Mouse (Mus musculus) liver, embryonic 13.5 days (tissue): ENCODE data around the gene Fndc8. TPM values are rescaled to one million over a fixed set of nuclear protein-coding genes. Genes with fewer than 3 reads are reported as not detected.
A peak's percentile ranks its signal among the peaks of the same experiment; 100 is the strongest.
"Not testable (repeated sequence)": the region's sequence is repeated elsewhere in the genome, so short reads cannot be mapped to it uniquely, and the experiment has no call there.

Source experiments
- ATAC-seq: fragments of 200-750 bp; cut with Nextera tagmentation; 2 replicates; pipeline ENCODE4 v1.8.0; 2017; ENCODE audit warnings: low read depth, mild to moderate bottlenecking, moderate number of reproducible peaks, moderate library complexity
- DNase-seq: peaks from one replicate; pipeline ENCODE4 v3.0.0; 2022
- H3K27ac ChIP-seq: fragments of 300-500 bp; sonication (generic); 2 replicates; pipeline ENCODE4 v1.5.1; 2015; ENCODE audit warnings: moderate library complexity, mild to moderate bottlenecking, inconsistent platforms
- H3K27me3 ChIP-seq: fragments of 300-500 bp; sonication (generic); 2 replicates; pipeline ENCODE4 v1.6.1; 2015; ENCODE audit warnings: mild to moderate bottlenecking, inconsistent platforms
- H3K36me3 ChIP-seq: fragments of 300-500 bp; sonication (generic); 2 replicates; pipeline ENCODE4 v1.6.1; 2015; ENCODE audit warnings: mild to moderate bottlenecking, inconsistent platforms
- H3K4me1 ChIP-seq: fragments of 300-500 bp; sonication (generic); replicated peaks from 2 replicates; pipeline ENCODE4 v1.6.1; 2015; ENCODE audit warnings: inconsistent platforms
- H3K4me2 ChIP-seq: fragments of 300-500 bp; sonication (generic); 2 replicates; pipeline ENCODE4 v1.6.1; 2015; ENCODE audit warnings: inconsistent platforms, mild to moderate bottlenecking, moderate library complexity
- H3K4me3 ChIP-seq: fragments of 300-500 bp; sonication (generic); replicated peaks from 2 replicates; pipeline ENCODE4 v1.5.1; 2015; ENCODE audit warnings: mild to moderate bottlenecking, inconsistent platforms
- H3K9ac ChIP-seq: fragments of 300-500 bp; sonication (generic); 2 replicates; pipeline ENCODE4 v1.6.1; 2015; ENCODE audit warnings: mild to moderate bottlenecking, inconsistent platforms
- H3K9me3 ChIP-seq: fragments of 300-500 bp; sonication (generic); replicated peaks from 2 replicates; pipeline ENCODE4 v1.6.1; 2016; ENCODE audit warnings: inconsistent platforms
- WGBS: fragments of 180-500 bp; shearing (Covaris S2); methylation state at CpG from one replicate; pipeline ENCODE4 v1.1.7; 2015; ENCODE audit not compliant: insufficient replicate concordance; 5-methylcytosine and 5-hydroxymethylcytosine counted together
- polyA plus RNA-seq: library from polyadenylated mRNA; unstranded; fragments of >200 nt; fragmentation: Nextera tagmentation; extraction: Ambion mirVana; gene quantifications from 2 replicates; pipeline ENCODE4 v1.2.1, GENCODE M21; 2015

Gene Fndc8
- polyA plus RNA-seq, 1 experiment from 2014 or later = 0.08 TPM

GRCm38 (mm10) chr11:82914711-82915352, 22.9 kb downstream of the Fndc8 start:
- H3K36me3 ChIP-seq = no peaks in the 10 kb centered on the region
- no peak overlapping the region for H3K4me3 ChIP-seq
- peaks cover 39% of the 10 kb centered on the region for H3K27me3 ChIP-seq
- H3K4me1 ChIP-seq = no peaks in the 10 kb centered on the region; the same call in 1 of the 2 replicates
- H3K9me3 ChIP-seq = no peaks in the 10 kb centered on the region
- WGBS = 8% methylated on average over 16 of the region's 16 CpGs
- ATAC-seq (0 out of 2 replicates have a peak, but pooled peaks have one; percentile 18), DNase-seq (peak; percentile 43)
- H3K4me2 ChIP-seq = peak overlapping the region; percentile 41
- no peak overlapping the region for H3K27ac ChIP-seq
- H3K9ac ChIP-seq = no peak overlapping the region

GRCm38 (mm10) chr11:82920768-82921167, 28.8 kb downstream of the Fndc8 start:
- peaks cover 28% of the 10 kb centered on the region for H3K27me3 ChIP-seq
- DNase-seq (no peak), ATAC-seq (no peak)
- no peaks in the 10 kb centered on the region for H3K4me1 ChIP-seq
- H3K4me3 ChIP-seq = no peak overlapping the region
- H3K4me2 ChIP-seq = no peak overlapping the region
- H3K36me3 ChIP-seq = no peaks in the 10 kb centered on the region
- no peak overlapping the region for H3K9ac ChIP-seq
- no peaks in the 10 kb centered on the region for H3K9me3 ChIP-seq
- WGBS = 52% methylated on average over 10 of the region's 10 CpGs
- H3K27ac ChIP-seq = no peak overlapping the region

- no peak for ATAC-seq
- H3K27me3 ChIP-seq = peaks cover 38% of the 10 kb centered on the region
Observed at GRCm38 (mm10) chr11:82921691-82922090, 29.8 kb downstream of the Fndc8 start.

GRCm38 (mm10) chr11:82923910-82924309, 32.0 kb downstream of the Fndc8 start:
- WGBS = 64% methylated on average over 6 of the region's 6 CpGs
- H3K9me3 ChIP-seq, H3K27ac ChIP-seq, H3K4me2 ChIP-seq, H3K36me3 ChIP-seq, H3K4me1 ChIP-seq, H3K9ac ChIP-seq, DNase-seq, ATAC-seq, H3K4me3 ChIP-seq: not testable (repeated sequence)
- peaks cover 50% of the 10 kb centered on the region for H3K27me3 ChIP-seq

More at GRCm38 (mm10) chr11:82921691-82922090, 29.8 kb downstream of the Fndc8 start:
- Histone ChIP-seq H3K9ac (no peak overlapping the region), H3K4me1 (no peaks in the 10 kb centered on the region), H3K4me3 (no peak overlapping the region), H3K4me2 (no peak overlapping the region), H3K9me3 (no peaks in the 10 kb centered on the region), H3K27ac (no peak overlapping the region), H3K36me3 (no peaks in the 10 kb centered on the region)
- 61% methylated on average over 4 of the region's 4 CpGs for WGBS
- DNase-seq = no peak

GRCm38 (mm10) chr11:82928897-82929632, 37.1 kb downstream of the Fndc8 start:
- Histone ChIP-seq H3K4me2 (no peak overlapping the region), H3K4me1 (no peaks in the 10 kb centered on the region), H3K4me3 (no peak overlapping the region), H3K27ac (no peak overlapping the region), H3K9me3 (no peaks in the 10 kb centered on the region), H3K36me3 (no peaks in the 10 kb centered on the region), H3K27me3 (peaks cover 84% of the 10 kb centered on the region), H3K9ac (no peak overlapping the region)
- ATAC-seq = no peak
- WGBS = 36% methylated on average over 20 of the region's 20 CpGs
- DNase-seq = no peak

- H3K27ac ChIP-seq = no peak overlapping the region
- no peaks in the 10 kb centered on the region for H3K9me3 ChIP-seq
- H3K9ac ChIP-seq = no peak overlapping the region
- peaks cover 89% of the 10 kb centered on the region for H3K27me3 ChIP-seq
- ATAC-seq = no peak
- H3K4me1 ChIP-seq = no peaks in the 10 kb centered on the region
- H3K4me2 ChIP-seq = no peak overlapping the region
- H3K4me3 ChIP-seq = no peak overlapping the region
- WGBS = 36% methylated on average over 3 of the region's 3 CpGs
- no peak for DNase-seq
- no peaks in the 10 kb centered on the region for H3K36me3 ChIP-seq
Observed at GRCm38 (mm10) chr11:82929633-82929950, 37.7 kb downstream of the Fndc8 start.

GRCm38 (mm10) chr11:82930391-82930955, 38.5 kb downstream of the Fndc8 start:
- peak overlapping the region; percentile 66 for H3K4me2 ChIP-seq
- ATAC-seq, H3K9ac ChIP-seq, H3K36me3 ChIP-seq, H3K27ac ChIP-seq, H3K4me1 ChIP-seq, DNase-seq, H3K9me3 ChIP-seq: not testable (repeated sequence)
- peaks cover 92% of the 10 kb centered on the region for H3K27me3 ChIP-seq
- 2% methylated on average over 85 of the region's 85 CpGs for WGBS
- peak overlapping the region; percentile 49 for H3K4me3 ChIP-seq

- Histone ChIP-seq H3K4me3 (peak overlapping the region; percentile 49), H3K4me2 (peak overlapping the region; percentile 66), H3K27me3 (peaks cover 92% of the 10 kb centered on the region)
- not testable (repeated sequence) for H3K9me3 ChIP-seq, H3K36me3 ChIP-seq, DNase-seq, H3K9ac ChIP-seq, H3K27ac ChIP-seq, ATAC-seq, H3K4me1 ChIP-seq
- 2% methylated on average over 62 of the region's 63 CpGs for WGBS
Observed at GRCm38 (mm10) chr11:82931161-82931560, 39.2 kb downstream of the Fndc8 start.

- H3K4me2 ChIP-seq = peak overlapping the region; percentile 66
- WGBS = 1% methylated on average over 118 of the region's 119 CpGs
- H3K27ac ChIP-seq, ATAC-seq, H3K9me3 ChIP-seq, H3K36me3 ChIP-seq, H3K9ac ChIP-seq, H3K4me1 ChIP-seq, DNase-seq: not testable (repeated sequence)
- peak overlapping the region; percentile 49 for H3K4me3 ChIP-seq
- peaks cover 92% of the 10 kb centered on the region for H3K27me3 ChIP-seq
Observed at GRCm38 (mm10) chr11:82931671-82932450, 39.9 kb downstream of the Fndc8 start.

- DNase-seq (no peak), ATAC-seq (no peak)
- Histone ChIP-seq H3K4me3 (peak overlapping the region; percentile 49), H3K27me3 (peaks cover 97% of the 10 kb centered on the region), H3K4me1 (no peaks in the 10 kb centered on the region), H3K4me2 (peak overlapping the region; percentile 66), H3K36me3 (no peaks in the 10 kb centered on the region), H3K9me3 (no peaks in the 10 kb centered on the region), H3K9ac (no peak overlapping the region), H3K27ac (no peak overlapping the region)
- 3% methylated on average over 28 of the region's 29 CpGs for WGBS
Observed at GRCm38 (mm10) chr11:82933186-82933585, 41.3 kb downstream of the Fndc8 start.

- Histone ChIP-seq H3K27me3 (peaks cover 40% of the 10 kb centered on the region), H3K4me2 (no peak overlapping the region), H3K4me3 (no peak overlapping the region), H3K4me1 (no peaks in the 10 kb centered on the region), H3K9ac (no peak overlapping the region), H3K9me3 (no peaks in the 10 kb centered on the region), H3K27ac (no peak overlapping the region), H3K36me3 (no peaks in the 10 kb centered on the region)
- DNase-seq = no peak
- ATAC-seq = no peak
- WGBS = 54% methylated on average over 6 of the region's 6 CpGs
Observed at GRCm38 (mm10) chr11:82943336-82943735, 51.4 kb downstream of the Fndc8 start.
